Mouse (Mus musculus) heart, adult 11 months (tissue): ENCODE measurements at regions not wholly inside any gene's neighbourhood (a gene's known extent, or its start where the extent isn't known, plus 50 kb on each side); places are given as distances from the start of the nearest gene placed in this dataset.

Experiments
- DNase-seq: peaks from one replicate; pipeline ENCODE4 v3.0.0; 2022

GRCm38 (mm10) chr12:96226446-96226845 lies 534.4 kb downstream of the Flrt2 start:
- no peak for DNase-seq

- DNase-seq, result no peak
Observed at GRCm38 (mm10) chr12:96228714-96229113, 536.7 kb downstream of the Flrt2 start.

- DNase-seq, result no peak
Observed at GRCm38 (mm10) chr12:96235510-96235909, 543.5 kb downstream of the Flrt2 start.

- DNase-seq, result no peak
Observed at GRCm38 (mm10) chr12:96235996-96236525, 544.0 kb downstream of the Flrt2 start.

GRCm38 (mm10) chr12:96239642-96240041 lies 547.6 kb downstream of the Flrt2 start:
- no peak for DNase-seq

- DNase-seq, result no peak
Observed at GRCm38 (mm10) chr12:96261978-96262377, 570.0 kb downstream of the Flrt2 start.

- DNase-seq, result no peak
Observed at GRCm38 (mm10) chr12:96275894-96276293, 583.9 kb downstream of the Flrt2 start.

- no peak for DNase-seq
Observed at GRCm38 (mm10) chr12:96311137-96311536, 619.1 kb downstream of the Flrt2 start.

GRCm38 (mm10) chr12:96323061-96323786 lies 631.2 kb downstream of the Flrt2 start:
- no peak for DNase-seq

GRCm38 (mm10) chr12:96351143-96351542 lies 659.1 kb downstream of the Flrt2 start:
- no peak for DNase-seq

GRCm38 (mm10) chr12:96378924-96379323 lies 686.9 kb downstream of the Flrt2 start:
- no peak for DNase-seq

- no peak for DNase-seq
Observed at GRCm38 (mm10) chr12:96419104-96419503, 727.1 kb downstream of the Flrt2 start.

GRCm38 (mm10) chr12:96419567-96419966 lies 727.5 kb downstream of the Flrt2 start:
- DNase-seq, result no peak

GRCm38 (mm10) chr12:96427589-96427988 lies 735.6 kb downstream of the Flrt2 start:
- DNase-seq, result no peak

- no peak for DNase-seq
Observed at GRCm38 (mm10) chr12:96442546-96442945, 750.5 kb downstream of the Flrt2 start.

GRCm38 (mm10) chr12:96453374-96453773 lies 761.3 kb downstream of the Flrt2 start:
- no peak for DNase-seq

GRCm38 (mm10) chr12:96476344-96476743 lies 784.3 kb downstream of the Flrt2 start:
- no peak for DNase-seq

- no peak for DNase-seq
Observed at GRCm38 (mm10) chr12:96488448-96488960, 796.5 kb downstream of the Flrt2 start.

GRCm38 (mm10) chr12:96509658-96510057 lies 817.6 kb downstream of the Flrt2 start:
- no peak for DNase-seq

GRCm38 (mm10) chr12:96558824-96559223 lies 866.8 kb downstream of the Flrt2 start:
- no peak for DNase-seq

GRCm38 (mm10) chr12:96594845-96595244 lies 902.8 kb downstream of the Flrt2 start:
- DNase-seq, result no peak

GRCm38 (mm10) chr12:96615134-96615533 lies 923.1 kb downstream of the Flrt2 start:
- DNase-seq, result no peak

- DNase-seq, result no peak
Observed at GRCm38 (mm10) chr12:96615850-96616249, 923.8 kb downstream of the Flrt2 start.

GRCm38 (mm10) chr12:96617226-96617625 lies 925.2 kb downstream of the Flrt2 start:
- no peak for DNase-seq
